Mouse (Mus musculus) MEL (cell line): ENCODE results near the gene Fam122c. TPM values are rescaled to one million over a fixed set of nuclear protein-coding genes. Genes with fewer than 3 reads are reported as not detected.
"Not testable (repeated sequence)": the region's sequence is repeated elsewhere in the genome, so short reads cannot be mapped to it uniquely, and the experiment has no call there.

ENCODE experiments used
- DNase-seq: peaks from one replicate; pipeline ENCODE4 v3.0.0; 2011; ENCODE audit warnings: low read depth, low spot score
- H3K27ac ChIP-seq: 2 replicates; pipeline ENCODE4 v1.5.1; 2012; ENCODE audit warnings: low read depth, mild to moderate bottlenecking, control low read depth, low read length, moderate library complexity; ENCODE audit not compliant: control insufficient read depth
- H3K27me3 ChIP-seq, 2 experiments: fragments of 150-350 bp in 1 of 2; sonication (generic) in 1 of 2; 2 replicates each; pipeline ENCODE4 v1.6.1; 2012; ENCODE audit warnings: low read length in 2 of 2, mild to moderate bottlenecking in 2 of 2, improper control_type of control experiment in 1 of 2, moderate library complexity in 1 of 2; ENCODE audit not compliant: insufficient read depth in 2 of 2, control insufficient read depth in 1 of 2
- H3K36me3 ChIP-seq, 2 experiments: 2 replicates each; pipeline ENCODE4 v1.6.1; 2012 to 2014; ENCODE audit warnings: low read length in 2 of 2, improper control_type of control experiment in 1 of 2, inconsistent platforms in 1 of 2, mild to moderate bottlenecking in 1 of 2; ENCODE audit not compliant: insufficient read depth in 2 of 2, control insufficient read depth in 1 of 2
- H3K4me1 ChIP-seq, 2 experiments: fragments of 150-350 bp in 1 of 2; sonication (generic) in 1 of 2; 2 replicates each; pipeline ENCODE4 v1.6.1; 2012; ENCODE audit warnings: low read length in 2 of 2, improper control_type of control experiment in 1 of 2, mild to moderate bottlenecking in 1 of 2; ENCODE audit not compliant: insufficient read depth in 2 of 2, control insufficient read depth in 1 of 2
- H3K4me3 ChIP-seq, 2 experiments: fragments of 150-350 bp in 1 of 2; sonication (generic) in 1 of 2; 2 replicates each; pipeline ENCODE4 v1.5.1; 2012; ENCODE audit warnings: low read depth in 2 of 2, low read length in 2 of 2, mild to moderate bottlenecking in 2 of 2, moderate library complexity in 2 of 2, control low read depth in 1 of 2, improper control_type of control experiment in 1 of 2; ENCODE audit not compliant: control insufficient read depth in 1 of 2, insufficient read depth in 1 of 2
- H3K79me2 ChIP-seq: 2 replicates; pipeline ENCODE4 v1.6.1; 2012; ENCODE audit warnings: mild to moderate bottlenecking, low read length, moderate library complexity; ENCODE audit not compliant: control insufficient read depth, poor library complexity, insufficient read depth
- H3K9ac ChIP-seq: 2 replicates; pipeline ENCODE4 v1.6.1; 2012; ENCODE audit warnings: low read depth, mild to moderate bottlenecking, control low read depth, low read length, moderate library complexity; ENCODE audit not compliant: control insufficient read depth, poor library complexity, severe bottlenecking
- H3K9me3 ChIP-seq: fragments of 150-350 bp; sonication (generic); replicated peaks from 2 replicates; pipeline ENCODE4 v1.6.1; 2012; ENCODE audit warnings: mild to moderate bottlenecking, low read length, improper control_type of control experiment, moderate library complexity; ENCODE audit not compliant: insufficient read depth
- BHLHE40 ChIP-seq: IDR thresholded peaks from 2 replicates; pipeline ENCODE4 v1.6.1; 2012; ENCODE audit warnings: low read depth, mild to moderate bottlenecking, inconsistent platforms, low read length, improper control_type of control experiment, borderline replicate concordance
- ELF1 ChIP-seq: IDR thresholded peaks from 2 replicates; pipeline ENCODE4 v1.6.1; 2014; ENCODE audit warnings: low read depth, mild to moderate bottlenecking, inconsistent platforms, low read length, improper control_type of control experiment, moderate library complexity
- ETS1 ChIP-seq: IDR thresholded peaks from 2 replicates; pipeline ENCODE4 v1.6.1; 2012; ENCODE audit warnings: low read depth, mild to moderate bottlenecking, inconsistent platforms, low read length, improper control_type of control experiment, moderate library complexity
- GATA1 ChIP-seq: IDR thresholded peaks from 2 replicates; pipeline ENCODE4 v1.6.1; 2011; ENCODE audit warnings: low read depth, low read length, improper control_type of control experiment
- HCFC1 ChIP-seq: IDR thresholded peaks from 2 replicates; pipeline ENCODE4 v1.6.1; 2012; ENCODE audit warnings: low read depth, mild to moderate bottlenecking, inconsistent platforms, low read length, improper control_type of control experiment, moderate library complexity
- KAT2A ChIP-seq: conservative IDR thresholded peaks from 2 replicates; pipeline ENCODE4 v1.6.1; 2012; ENCODE audit warnings: low read depth, low read length, improper control_type of control experiment, inconsistent platforms
- MAFK ChIP-seq: IDR thresholded peaks from 2 replicates; pipeline ENCODE4 v1.6.1; 2011; ENCODE audit warnings: low read depth, mild to moderate bottlenecking, low read length, improper control_type of control experiment, borderline replicate concordance
- MAZ ChIP-seq: IDR thresholded peaks from 2 replicates; pipeline ENCODE4 v1.6.1; 2012; ENCODE audit warnings: low read depth, mild to moderate bottlenecking, inconsistent platforms, low read length, improper control_type of control experiment
- MEF2A ChIP-seq: IDR thresholded peaks from 2 replicates; pipeline ENCODE4 v1.6.1; 2014; ENCODE audit warnings: low read depth, mild to moderate bottlenecking, inconsistent platforms, low read length, improper control_type of control experiment; ENCODE audit not compliant: poor library complexity, insufficient replicate concordance, severe bottlenecking; ENCODE audit errors: extremely low read depth
- MYB ChIP-seq: IDR thresholded peaks from 2 replicates; pipeline ENCODE4 v1.6.1; 2011; ENCODE audit warnings: mild to moderate bottlenecking, low read depth, low read length, improper control_type of control experiment
- MYC ChIP-seq: IDR thresholded peaks from 2 replicates; pipeline ENCODE4 v1.6.1; 2011; ENCODE audit warnings: low read depth, mild to moderate bottlenecking, low read length, improper control_type of control experiment, moderate library complexity
- POLR2AphosphoS2 ChIP-seq: IDR thresholded peaks from 2 replicates; pipeline ENCODE4 v1.6.1; 2011; ENCODE audit warnings: low read length, improper control_type of control experiment
- TCF12 ChIP-seq: IDR thresholded peaks from 2 replicates; pipeline ENCODE4 v1.6.1; 2014; ENCODE audit warnings: low read depth, mild to moderate bottlenecking, inconsistent platforms, low read length, improper control_type of control experiment, moderate library complexity
- USF1 ChIP-seq: IDR thresholded peaks from 2 replicates; pipeline ENCODE4 v1.6.1; 2014; ENCODE audit warnings: low read depth, mild to moderate bottlenecking, inconsistent platforms, low read length, improper control_type of control experiment, moderate library complexity
- polyA plus RNA-seq, 2 experiments: library from polyadenylated mRNA; stranded (reverse) in 1 of 2; unstranded in 1 of 2; fragments of >175 nt in 1 of 2; fragments of >200 nt in 1 of 2; gene quantifications; 2 replicates each; pipeline versions ENCODE4 v1.2.1 to v1.2.4; 2012; ENCODE audit warnings: low replicate concordance in 2 of 2, low read depth in 1 of 2; ENCODE audit not compliant: insufficient read length in 2 of 2, insufficient read depth in 1 of 2, missing spikeins in 1 of 2
- total RNA-seq: library from RNA; depleted of rRNA; stranded (reverse); fragments of 300-350 nt; gene quantifications from 2 replicates; pipeline ENCODE4 v1.2.3, GENCODE M21; 2012

The Fam122c gene
- total and polyA plus RNA-seq, 3 experiments = not detected

DNA sequence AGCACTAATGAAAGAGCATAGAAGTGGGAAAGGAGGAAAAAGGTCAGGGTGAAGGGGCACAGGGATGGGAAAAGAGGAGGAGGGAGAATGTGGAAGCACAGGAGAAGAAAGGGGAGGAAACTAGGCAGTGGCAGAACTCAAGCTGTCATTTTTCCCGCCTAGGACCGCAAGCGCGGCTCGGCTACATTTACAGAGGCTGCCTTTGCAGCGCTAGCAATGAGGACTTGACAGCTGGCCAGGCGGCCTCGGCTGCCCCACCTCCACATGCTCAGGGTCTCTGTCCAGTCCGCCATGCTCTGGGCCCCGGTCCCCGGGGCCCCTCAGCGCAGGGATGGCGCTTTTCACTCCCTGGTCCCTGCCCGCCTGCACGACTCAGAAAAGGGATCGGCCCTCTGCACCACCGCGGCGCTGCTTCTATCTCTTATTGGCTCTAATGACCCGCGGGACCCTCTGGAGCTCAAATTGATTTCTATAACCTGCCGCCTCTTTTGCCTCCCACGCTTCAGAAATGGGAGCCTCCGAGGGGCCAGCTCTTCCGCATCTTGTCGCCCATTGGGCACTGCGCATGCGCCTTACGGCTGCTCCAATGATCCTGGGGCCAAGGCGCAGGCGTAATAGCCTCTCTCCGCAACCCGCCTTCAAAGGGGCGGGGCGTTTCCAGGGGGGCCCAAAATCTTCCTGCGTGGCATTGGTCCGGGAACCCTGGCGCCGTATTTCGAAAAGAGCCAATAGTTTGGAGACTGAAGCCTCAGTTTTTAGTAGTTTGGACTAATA, 3.7 kb upstream of the Fam122c start, which contains the start of gene Fam122b (continued):
- no peak for TF ChIP-seq TCF12
- no peak for TF ChIP-seq USF1
- no peak for TF ChIP-seq ETS1
- TF ChIP-seq GATA1 = no peak

DNA sequence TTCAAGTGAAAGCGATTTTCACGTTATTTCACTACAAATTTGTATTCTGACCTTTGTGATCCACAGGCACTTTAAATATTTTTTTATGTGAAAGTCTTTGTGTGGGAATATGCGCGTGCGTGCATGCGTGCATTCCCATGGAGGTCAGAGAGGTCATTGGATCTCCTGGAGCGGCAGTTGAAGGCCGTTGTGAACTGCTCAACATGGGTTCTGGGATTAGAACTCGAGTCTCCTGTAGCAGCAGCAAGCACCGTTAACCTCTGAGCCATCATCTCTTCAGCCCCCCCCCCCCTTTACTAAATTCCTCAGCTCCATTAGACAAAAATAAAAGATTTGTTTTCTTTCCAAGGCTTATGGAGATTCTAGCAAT, 3.2 kb upstream of the Fam122c start:
- DNase-seq = no peak
- H3K4me3 ChIP-seq = peak overlapping the region; percentile 56 to 77
- H3K79me2 ChIP-seq = peaks cover 4% of the 10 kb centered on the region; the same call in 1 of the 2 replicates
- H3K4me1 ChIP-seq = peaks cover 0 to 8% of the 10 kb centered on the region in 2 experiments; a peak in 1 of 4 replicates
- peak overlapping the region; percentile 63 for H3K27ac ChIP-seq
- TF ChIP-seq MYB = 0 out of 2 replicates have a peak, but pooled peaks have one; percentile 31
- no peak for TF ChIP-seq HCFC1
- TF ChIP-seq MYC = 0 out of 2 replicates have a peak, but pooled peaks have one; percentile 20
- no peak for TF ChIP-seq MAZ
- no peak for TF ChIP-seq BHLHE40
- no peaks in the 10 kb centered on the region for H3K36me3 ChIP-seq
- peak overlapping the region; percentile 72 for H3K9ac ChIP-seq
- no peaks in the 10 kb centered on the region; a peak in 1 of 4 replicates for H3K27me3 ChIP-seq
- H3K9me3 ChIP-seq = no peaks in the 10 kb centered on the region

DNA sequence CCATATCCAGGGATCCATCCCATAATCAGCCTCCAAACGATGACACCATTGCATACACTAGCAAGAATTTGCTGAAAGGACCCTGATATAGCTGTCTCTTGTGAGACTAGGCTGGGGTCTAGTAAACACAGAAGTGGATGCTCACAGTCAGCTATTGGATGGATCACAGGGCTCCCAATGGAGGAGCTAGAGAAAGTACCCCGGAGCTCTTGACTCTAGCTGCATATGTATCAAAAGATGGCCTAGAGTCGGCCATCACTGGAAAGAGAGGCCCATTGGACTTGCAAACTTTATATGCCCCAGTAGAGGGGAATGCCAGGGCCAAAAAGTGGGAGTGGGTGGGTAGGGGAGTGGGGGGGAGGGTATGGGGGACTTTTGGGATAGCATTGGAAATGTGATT, 1.6 kb upstream of the Fam122c start:
- not testable (repeated sequence) for H3K9ac ChIP-seq, H3K79me2 ChIP-seq, DNase-seq, H3K27ac ChIP-seq, H3K4me1 ChIP-seq, H3K27me3 ChIP-seq, H3K9me3 ChIP-seq, H3K36me3 ChIP-seq, H3K4me3 ChIP-seq

DNA sequence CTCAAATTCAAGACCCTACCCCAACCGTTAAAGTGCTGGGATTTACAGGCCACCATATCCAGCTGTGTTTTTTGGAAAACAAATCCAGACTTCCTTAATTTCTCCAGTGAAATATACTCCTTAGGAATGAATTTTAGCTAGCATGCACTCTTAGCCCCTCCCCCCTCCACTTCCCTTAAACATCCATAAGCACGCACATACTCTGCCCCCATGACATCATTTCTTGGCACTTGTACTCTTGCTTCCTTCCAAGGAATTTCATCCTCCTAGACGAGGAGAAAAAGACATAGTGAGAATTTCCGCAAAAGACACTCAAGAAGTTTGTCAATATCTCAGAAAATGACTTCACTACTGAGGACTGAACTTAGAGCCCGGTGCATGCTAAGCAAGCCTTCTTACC, 14.7 kb downstream of the Fam122c start:
- TF ChIP-seq MAFK (no peak), POLR2AphosphoS2 (no peak), MEF2A (no peak), KAT2A (no peak), ELF1 (no peak)
- no peaks in the 10 kb centered on the region for H3K27me3 ChIP-seq
- no peak overlapping the region for H3K27ac ChIP-seq
- H3K36me3 ChIP-seq = no peaks in the 10 kb centered on the region
- H3K4me3 ChIP-seq = no peak overlapping the region
- no peaks in the 10 kb centered on the region for H3K4me1 ChIP-seq
- H3K9me3 ChIP-seq = no peaks in the 10 kb centered on the region
- no peaks in the 10 kb centered on the region for H3K79me2 ChIP-seq
- no peak overlapping the region for H3K9ac ChIP-seq
- no peak for DNase-seq
